Mouse (Mus musculus) liver, embryonic 13.5 days (tissue): ENCODE measurements around the gene Tmc1. TPM values are rescaled to one million over a fixed set of nuclear protein-coding genes. Genes with fewer than 3 reads are reported as not detected.
A peak's percentile ranks its signal among the peaks of the same experiment; 100 is the strongest.

Experiments used
- ATAC-seq: fragments of 200-750 bp; cut with Nextera tagmentation; 2 replicates; pipeline ENCODE4 v1.8.0; 2017; ENCODE audit warnings: low read depth, mild to moderate bottlenecking, moderate number of reproducible peaks, moderate library complexity
- DNase-seq: peaks from one replicate; pipeline ENCODE4 v3.0.0; 2022
- H3K27ac ChIP-seq: fragments of 300-500 bp; sonication (generic); 2 replicates; pipeline ENCODE4 v1.5.1; 2015; ENCODE audit warnings: moderate library complexity, mild to moderate bottlenecking, inconsistent platforms
- H3K27me3 ChIP-seq: fragments of 300-500 bp; sonication (generic); 2 replicates; pipeline ENCODE4 v1.6.1; 2015; ENCODE audit warnings: mild to moderate bottlenecking, inconsistent platforms
- H3K36me3 ChIP-seq: fragments of 300-500 bp; sonication (generic); 2 replicates; pipeline ENCODE4 v1.6.1; 2015; ENCODE audit warnings: mild to moderate bottlenecking, inconsistent platforms
- H3K4me1 ChIP-seq: fragments of 300-500 bp; sonication (generic); replicated peaks from 2 replicates; pipeline ENCODE4 v1.6.1; 2015; ENCODE audit warnings: inconsistent platforms
- H3K4me2 ChIP-seq: fragments of 300-500 bp; sonication (generic); 2 replicates; pipeline ENCODE4 v1.6.1; 2015; ENCODE audit warnings: inconsistent platforms, mild to moderate bottlenecking, moderate library complexity
- H3K4me3 ChIP-seq: fragments of 300-500 bp; sonication (generic); replicated peaks from 2 replicates; pipeline ENCODE4 v1.5.1; 2015; ENCODE audit warnings: mild to moderate bottlenecking, inconsistent platforms
- H3K9ac ChIP-seq: fragments of 300-500 bp; sonication (generic); 2 replicates; pipeline ENCODE4 v1.6.1; 2015; ENCODE audit warnings: mild to moderate bottlenecking, inconsistent platforms
- H3K9me3 ChIP-seq: fragments of 300-500 bp; sonication (generic); replicated peaks from 2 replicates; pipeline ENCODE4 v1.6.1; 2016; ENCODE audit warnings: inconsistent platforms
- WGBS: fragments of 180-500 bp; shearing (Covaris S2); methylation state at CpG from one replicate; pipeline ENCODE4 v1.1.7; 2015; ENCODE audit not compliant: insufficient replicate concordance; 5-methylcytosine and 5-hydroxymethylcytosine counted together
- polyA plus RNA-seq: library from polyadenylated mRNA; unstranded; fragments of >200 nt; fragmentation: Nextera tagmentation; extraction: Ambion mirVana; gene quantifications from 2 replicates; pipeline ENCODE4 v1.2.1, GENCODE M21; 2015

Tmc1 gene
- polyA plus RNA-seq, 1 experiment from 2014 or later: 0.02 TPM

- DNase-seq (no peak), ATAC-seq (no peak)
- Histone ChIP-seq H3K9me3 (no peaks in the 10 kb centered on the region), H3K36me3 (no peaks in the 10 kb centered on the region), H3K4me2 (no peak overlapping the region), H3K27ac (no peak overlapping the region), H3K27me3 (no peaks in the 10 kb centered on the region), H3K4me1 (no peaks in the 10 kb centered on the region), H3K9ac (no peak overlapping the region), H3K4me3 (no peak overlapping the region)
- 49% methylated on average over 4 of the region's 4 CpGs for WGBS
Measured at GRCm38 (mm10) chr19:20796001-20796400, 158.0 kb downstream of the Tmc1 start.

- H3K9me3 ChIP-seq: no peaks in the 10 kb centered on the region
- DNase-seq (no peak), ATAC-seq (no peak)
- no peak overlapping the region for H3K27ac ChIP-seq
- no peaks in the 10 kb centered on the region for H3K4me1 ChIP-seq
- H3K27me3 ChIP-seq: no peaks in the 10 kb centered on the region
- H3K4me2 ChIP-seq: no peak overlapping the region
- H3K36me3 ChIP-seq: no peaks in the 10 kb centered on the region
- no peak overlapping the region for H3K9ac ChIP-seq
- H3K4me3 ChIP-seq: no peak overlapping the region
- 69% methylated on average over 3 of the region's 3 CpGs for WGBS
Measured at GRCm38 (mm10) chr19:20794999-20795398, 159.0 kb downstream of the Tmc1 start.

- no peak for DNase-seq
- 82% methylated on average over 2 of the region's 2 CpGs for WGBS
Measured at GRCm38 (mm10) chr19:20792811-20793210, 161.2 kb downstream of the Tmc1 start.

GRCm38 (mm10) chr19:20787289-20787688 is 166.7 kb downstream of the Tmc1 start:
- Histone ChIP-seq H3K36me3 (no peaks in the 10 kb centered on the region), H3K4me2 (no peak overlapping the region), H3K9me3 (no peaks in the 10 kb centered on the region), H3K27ac (no peak overlapping the region), H3K4me1 (no peaks in the 10 kb centered on the region), H3K27me3 (no peaks in the 10 kb centered on the region), H3K9ac (no peak overlapping the region), H3K4me3 (no peak overlapping the region)
- 52% methylated on average over 6 of the region's 6 CpGs for WGBS
- no peak for ATAC-seq
- DNase-seq: no peak

More at GRCm38 (mm10) chr19:20792811-20793210, 161.2 kb downstream of the Tmc1 start:
- Histone ChIP-seq H3K36me3 (no peaks in the 10 kb centered on the region), H3K4me2 (no peak overlapping the region), H3K4me1 (no peaks in the 10 kb centered on the region), H3K4me3 (no peak overlapping the region), H3K9ac (no peak overlapping the region), H3K27ac (no peak overlapping the region), H3K27me3 (no peaks in the 10 kb centered on the region), H3K9me3 (no peaks in the 10 kb centered on the region)
- ATAC-seq: no peak

- Histone ChIP-seq H3K4me2 (no peak overlapping the region), H3K4me3 (no peak overlapping the region), H3K27me3 (no peaks in the 10 kb centered on the region), H3K9ac (no peak overlapping the region), H3K9me3 (no peaks in the 10 kb centered on the region), H3K4me1 (no peaks in the 10 kb centered on the region), H3K36me3 (no peaks in the 10 kb centered on the region), H3K27ac (no peak overlapping the region)
- DNase-seq: no peak
- ATAC-seq: no peak
- 56% methylated on average over 2 of the region's 2 CpGs for WGBS
Measured at GRCm38 (mm10) chr19:20775681-20776080, 178.3 kb downstream of the Tmc1 start.

GRCm38 (mm10) chr19:20773941-20774340 is 180.1 kb downstream of the Tmc1 start:
- ATAC-seq: no peak
- H3K4me1 ChIP-seq: no peaks in the 10 kb centered on the region
- 77% methylated on average over 7 of the region's 7 CpGs for WGBS
- H3K27me3 ChIP-seq: no peaks in the 10 kb centered on the region
- no peak overlapping the region for H3K27ac ChIP-seq
- DNase-seq: no peak
- no peak overlapping the region for H3K4me3 ChIP-seq
- no peak overlapping the region for H3K9ac ChIP-seq
- no peak overlapping the region for H3K4me2 ChIP-seq
- no peaks in the 10 kb centered on the region for H3K9me3 ChIP-seq
- H3K36me3 ChIP-seq: no peaks in the 10 kb centered on the region

GRCm38 (mm10) chr19:20764214-20764613 is 189.8 kb downstream of the Tmc1 start:
- DNase-seq (no peak), ATAC-seq (no peak)
- WGBS: 10% methylated on average over 1 of the region's 1 CpGs
- Histone ChIP-seq H3K4me2 (no peak overlapping the region), H3K27me3 (no peaks in the 10 kb centered on the region), H3K4me3 (no peak overlapping the region), H3K9ac (no peak overlapping the region), H3K9me3 (no peaks in the 10 kb centered on the region), H3K4me1 (peaks cover 20% of the 10 kb centered on the region), H3K27ac (no peak overlapping the region), H3K36me3 (no peaks in the 10 kb centered on the region)

- no peaks in the 10 kb centered on the region for H3K36me3 ChIP-seq
- no peaks in the 10 kb centered on the region for H3K9me3 ChIP-seq
- H3K27me3 ChIP-seq: no peaks in the 10 kb centered on the region
- peaks cover 20% of the 10 kb centered on the region for H3K4me1 ChIP-seq
- no peak overlapping the region for H3K9ac ChIP-seq
- 21% methylated on average over 4 of the region's 4 CpGs for whole genome bisulfite sequencing
- DNase-seq: peak; percentile 5
- ATAC-seq: peak; percentile 94
- H3K4me2 ChIP-seq: no peak overlapping the region
- H3K27ac ChIP-seq: peak overlapping the region; percentile 16; the same call in 1 of the 2 replicates
- no peak overlapping the region for H3K4me3 ChIP-seq
Measured at GRCm38 (mm10) chr19:20761675-20762426, 192.2 kb downstream of the Tmc1 start.

GRCm38 (mm10) chr19:20761119-20761518 is 192.9 kb downstream of the Tmc1 start:
- peaks cover 20% of the 10 kb centered on the region for H3K4me1 ChIP-seq
- peak; percentile 72 for ATAC-seq
- WGBS: 38% methylated on average over 3 of the region's 3 CpGs
- no peak overlapping the region for H3K4me2 ChIP-seq
- no peak overlapping the region for H3K4me3 ChIP-seq
- H3K27ac ChIP-seq: peak overlapping the region; percentile 39
- no peaks in the 10 kb centered on the region for H3K27me3 ChIP-seq
- no peak for DNase-seq
- no peaks in the 10 kb centered on the region for H3K9me3 ChIP-seq
- no peaks in the 10 kb centered on the region for H3K36me3 ChIP-seq
- no peak overlapping the region for H3K9ac ChIP-seq

- H3K4me1 ChIP-seq: no peaks in the 10 kb centered on the region
- H3K4me2 ChIP-seq: no peak overlapping the region
- no peak overlapping the region for H3K27ac ChIP-seq
- no peaks in the 10 kb centered on the region for H3K36me3 ChIP-seq
- ATAC-seq (no peak), DNase-seq (no peak)
- no peaks in the 10 kb centered on the region for H3K27me3 ChIP-seq
- H3K9me3 ChIP-seq: no peaks in the 10 kb centered on the region
- WGBS: 67% methylated on average over 1 of the region's 1 CpGs
- no peak overlapping the region for H3K4me3 ChIP-seq
- no peak overlapping the region for H3K9ac ChIP-seq
Measured at GRCm38 (mm10) chr19:20744630-20745029, 209.4 kb downstream of the Tmc1 start.
